Mouse (Mus musculus): ENCODE data around the gene Shisa8. TPM values are rescaled to one million over a fixed set of nuclear protein-coding genes. Genes with fewer than 3 reads are reported as not detected.
A peak's percentile ranks its signal among the peaks of the same experiment; 100 is the strongest.

Gene Shisa8
- polyA plus RNA-seq, 1 experiment from 2014 or later = 0.19 TPM

DNA sequence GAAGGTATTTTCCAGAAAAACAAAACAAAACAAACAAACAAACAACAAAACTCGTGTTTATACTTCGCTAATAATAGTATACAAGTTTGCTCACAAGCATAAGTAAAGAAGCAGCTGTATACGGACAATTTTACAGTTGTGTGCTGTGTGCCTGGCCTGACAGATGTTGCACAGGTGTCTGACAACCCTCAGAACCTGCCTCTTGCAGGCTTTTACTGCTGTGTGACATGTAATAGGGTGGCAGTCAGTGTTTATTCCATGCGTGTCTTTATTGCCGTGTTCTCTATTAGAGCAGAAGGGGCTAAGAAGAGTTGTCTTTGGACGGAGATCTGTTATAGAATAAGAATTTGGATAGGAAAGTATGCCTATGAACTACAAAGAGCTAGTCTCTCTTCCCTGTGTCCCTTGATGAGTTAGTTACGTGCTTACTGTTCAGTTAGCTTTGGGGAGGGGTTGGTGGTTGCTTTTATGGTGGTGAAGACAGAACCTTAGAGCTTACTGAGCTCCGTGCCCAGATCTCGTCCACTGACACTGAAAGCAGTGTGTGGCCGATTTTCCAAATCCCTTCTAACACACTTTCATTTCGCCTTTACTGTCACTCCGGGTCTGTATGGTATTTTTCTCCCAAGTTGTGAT, 50.5 kb downstream of the Shisa8 start:
- H3K4me1 ChIP-seq (replicated peaks) = peaks cover 93% of the 10 kb centered on the region
- no peak overlapping the region for H3K4me2 ChIP-seq
- H3K9me3 ChIP-seq (replicated peaks) = no peaks in the 10 kb centered on the region
- H3K27ac ChIP-seq (ENCODE audit: poor library complexity, severe bottlenecking) = no peak overlapping the region
- 88% methylated on average over 12 of the region's 12 CpGs for WGBS
- no peaks in the 10 kb centered on the region for H3K36me3 ChIP-seq
- no peak overlapping the region for H3K4me3 ChIP-seq
- no peaks in the 10 kb centered on the region for H3K27me3 ChIP-seq (replicated peaks)
- no peak for ATAC-seq (ENCODE audit: insufficient number of reproducible peaks, low FRiP score)
- H3K9ac ChIP-seq = no peak overlapping the region

DNA sequence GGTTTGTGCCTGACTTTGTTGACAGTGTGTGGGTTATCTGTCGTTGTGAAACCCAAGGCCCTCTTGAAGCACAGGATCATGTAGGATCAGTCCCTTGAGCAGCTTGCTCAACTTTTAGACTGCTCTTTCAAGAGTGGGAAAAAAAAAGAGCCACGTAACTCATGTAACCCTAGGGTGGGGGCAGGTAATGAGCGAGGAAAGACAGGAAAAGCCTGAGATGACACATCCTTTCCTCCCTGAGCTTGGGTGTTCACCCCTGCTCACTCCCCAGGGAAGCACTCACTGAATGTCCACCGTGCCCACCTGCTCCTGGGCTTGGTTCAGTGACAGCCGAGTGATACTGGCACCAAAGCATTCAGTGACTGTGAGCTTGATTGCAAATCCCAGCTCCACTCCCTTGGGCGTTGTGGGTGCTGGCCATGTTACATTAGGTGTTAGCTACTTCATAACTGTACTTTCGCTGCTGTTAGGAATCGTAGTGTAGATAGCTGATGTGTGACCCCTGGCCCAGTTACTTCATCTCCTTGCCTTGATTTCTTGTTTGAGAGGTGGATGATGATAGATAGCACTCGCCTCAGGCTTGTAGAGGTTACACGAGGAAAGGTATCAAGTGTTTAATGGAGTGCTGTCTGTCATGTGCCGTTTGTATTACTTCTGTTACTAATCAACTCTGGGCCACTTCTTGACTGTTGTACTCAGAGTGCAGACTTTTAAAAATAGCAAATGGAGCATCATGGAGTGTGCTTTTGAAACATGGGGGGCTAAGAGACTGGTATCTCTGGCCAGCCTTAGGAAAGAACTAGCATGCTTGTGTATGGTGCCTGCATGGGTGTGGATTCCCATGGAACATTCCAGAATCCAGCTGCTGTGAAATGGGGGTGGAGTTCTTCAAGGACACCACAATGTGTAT, 51.6 kb downstream of the Shisa8 start:
- Histone ChIP-seq H3K4me1 (replicated peaks) (peaks cover 86% of the 10 kb centered on the region), H3K4me3 (no peak overlapping the region), H3K9ac (no peak overlapping the region), H3K36me3 (no peaks in the 10 kb centered on the region), H3K27ac (ENCODE audit: poor library complexity, severe bottlenecking) (peak overlapping the region; percentile 56), H3K9me3 (replicated peaks) (no peaks in the 10 kb centered on the region), H3K4me2 (peak overlapping the region; percentile 14; the same call in 1 of the 2 replicates), H3K27me3 (replicated peaks) (no peaks in the 10 kb centered on the region)
- WGBS = 48% methylated on average over 11 of the region's 11 CpGs
- no peak for ATAC-seq (ENCODE audit: insufficient number of reproducible peaks, low FRiP score)

DNA sequence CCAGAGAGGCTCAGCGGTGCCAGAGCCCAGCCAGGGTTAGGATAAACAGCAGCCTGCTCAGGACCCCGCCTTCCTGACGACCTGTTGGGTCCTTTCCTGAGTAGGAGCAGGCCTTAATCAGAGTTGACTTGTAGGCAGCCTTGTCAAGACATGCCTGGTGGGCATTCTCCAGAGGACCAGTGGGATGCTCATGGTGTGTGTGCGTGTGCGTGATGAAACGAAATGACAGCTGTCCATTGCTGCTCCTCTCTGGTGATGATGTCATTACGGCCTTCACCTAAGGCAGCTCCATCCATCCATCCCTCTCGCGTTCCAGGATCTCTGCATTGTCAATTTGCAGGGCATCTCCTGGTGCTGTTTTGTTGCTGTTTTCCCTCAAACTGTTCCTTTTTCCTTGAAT, 53.1 kb downstream of the Shisa8 start:
- Histone ChIP-seq H3K27ac (ENCODE audit: poor library complexity, severe bottlenecking) (no peak overlapping the region), H3K9ac (no peak overlapping the region), H3K9me3 (replicated peaks) (no peaks in the 10 kb centered on the region), H3K4me3 (no peak overlapping the region), H3K27me3 (replicated peaks) (no peaks in the 10 kb centered on the region), H3K36me3 (no peaks in the 10 kb centered on the region), H3K4me1 (replicated peaks) (peaks cover 81% of the 10 kb centered on the region), H3K4me2 (no peak overlapping the region)
- ATAC-seq (ENCODE audit: insufficient number of reproducible peaks, low FRiP score) = no peak
- WGBS = 78% methylated on average over 9 of the region's 9 CpGs

DNA sequence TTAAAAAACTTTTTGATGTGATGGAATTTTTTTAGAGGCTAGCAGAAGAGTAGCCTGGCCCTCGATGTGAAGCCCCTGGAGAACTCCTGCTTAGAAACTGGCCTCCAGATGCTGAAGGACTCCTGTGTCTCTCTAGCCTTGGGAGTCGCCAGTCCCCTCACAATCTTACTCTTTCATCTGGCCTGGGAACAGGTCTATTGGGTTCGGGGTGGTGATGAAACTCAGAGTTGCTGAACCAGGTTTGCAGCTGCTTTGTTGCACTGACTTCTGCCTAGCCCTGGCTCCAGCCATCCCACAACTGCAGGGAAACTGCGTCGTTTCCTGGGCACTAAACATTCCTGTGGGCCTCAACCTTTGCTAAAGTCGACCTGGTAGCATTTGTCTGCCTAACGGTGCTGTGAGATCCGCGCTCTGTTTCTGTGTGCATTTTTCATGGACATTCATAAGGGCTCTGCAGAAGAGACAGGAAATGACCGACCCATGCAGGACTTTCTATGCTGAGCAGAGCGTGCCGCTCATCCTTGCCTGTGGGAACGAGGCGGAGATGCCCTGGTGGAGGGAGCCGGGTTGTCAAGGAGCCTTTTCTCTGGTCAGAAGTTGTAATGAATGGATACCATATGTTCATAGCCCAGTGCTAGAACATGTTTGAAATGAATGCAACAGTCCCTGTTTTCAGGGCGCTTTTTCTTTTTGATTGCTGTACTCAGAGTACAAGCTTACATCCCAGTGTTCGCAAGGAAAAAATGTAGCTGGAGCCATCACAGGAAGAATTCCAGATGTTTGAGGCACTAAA, 54.2 kb downstream of the Shisa8 start:
- Histone ChIP-seq H3K36me3 (no peaks in the 10 kb centered on the region), H3K9ac (peak overlapping the region; percentile 34), H3K4me1 (replicated peaks) (peaks cover 72% of the 10 kb centered on the region), H3K27ac (ENCODE audit: poor library complexity, severe bottlenecking) (no peak overlapping the region), H3K27me3 (replicated peaks) (no peaks in the 10 kb centered on the region), H3K4me3 (no peak overlapping the region), H3K4me2 (no peak overlapping the region), H3K9me3 (replicated peaks) (no peaks in the 10 kb centered on the region)
- 64% methylated on average over 17 of the region's 17 CpGs for WGBS
- no peak for ATAC-seq (ENCODE audit: insufficient number of reproducible peaks, low FRiP score)

DNA sequence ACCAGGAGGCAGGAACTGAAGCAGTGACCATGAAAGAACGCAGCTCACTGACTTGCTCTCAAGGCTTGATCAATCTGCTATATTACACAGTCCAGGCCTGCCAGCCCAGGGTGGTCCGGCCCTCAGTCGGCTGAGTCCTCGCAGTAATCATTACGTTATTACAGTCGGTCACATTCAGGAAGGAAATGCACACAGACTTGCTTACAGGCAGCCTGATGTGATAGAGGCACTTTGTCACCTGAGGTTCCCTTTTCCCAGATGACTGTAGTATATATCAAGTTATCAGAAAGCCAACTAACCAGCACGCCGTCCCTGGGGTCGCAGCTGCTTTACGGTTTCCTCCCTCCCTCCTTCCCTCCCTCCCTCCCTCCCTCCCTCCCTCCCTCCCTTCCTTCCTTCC, 55.7 kb downstream of the Shisa8 start:
- Histone ChIP-seq H3K27me3 (replicated peaks) (no peaks in the 10 kb centered on the region), H3K9ac (no peak overlapping the region), H3K4me3 (no peak overlapping the region), H3K9me3 (replicated peaks) (no peaks in the 10 kb centered on the region), H3K4me2 (no peak overlapping the region), H3K27ac (ENCODE audit: poor library complexity, severe bottlenecking) (no peak overlapping the region), H3K36me3 (no peaks in the 10 kb centered on the region), H3K4me1 (replicated peaks) (peaks cover 64% of the 10 kb centered on the region)
- WGBS = 64% methylated on average over 10 of the region's 10 CpGs
- ATAC-seq (ENCODE audit: insufficient number of reproducible peaks, low FRiP score) = no peak

DNA sequence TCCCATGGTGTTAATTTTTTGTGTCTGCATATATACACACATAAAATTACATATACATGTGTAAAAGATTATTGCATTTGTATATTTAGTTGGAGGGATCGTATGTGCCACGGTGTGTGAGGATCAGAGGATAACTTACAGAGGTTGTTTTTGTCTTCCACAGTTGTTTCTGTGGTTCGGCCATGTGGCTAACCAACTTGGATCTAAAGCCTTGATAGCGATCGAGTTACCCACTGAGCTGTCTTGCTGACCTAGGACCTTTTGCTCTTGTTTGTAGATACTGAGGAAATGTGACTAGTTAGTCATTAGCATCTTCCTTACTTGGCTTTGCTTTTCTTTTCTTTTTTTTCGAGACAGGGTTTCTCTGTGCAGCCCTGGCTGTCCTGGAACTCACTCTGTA, 56.3 kb downstream of the Shisa8 start:
- Histone ChIP-seq H3K27ac (ENCODE audit: poor library complexity, severe bottlenecking) (no peak overlapping the region), H3K4me1 (replicated peaks) (peaks cover 58% of the 10 kb centered on the region), H3K9ac (no peak overlapping the region), H3K9me3 (replicated peaks) (no peaks in the 10 kb centered on the region), H3K4me3 (no peak overlapping the region), H3K4me2 (no peak overlapping the region), H3K36me3 (no peaks in the 10 kb centered on the region), H3K27me3 (replicated peaks) (no peaks in the 10 kb centered on the region)
- 92% methylated on average over 6 of the region's 6 CpGs for WGBS
- no peak for ATAC-seq (ENCODE audit: insufficient number of reproducible peaks, low FRiP score)

MicroRNAs encoded within 50 kb of the gene (microRNA counts, 519-probe panel; counts per million panel counts)
- 2,761 counts per million, percentile 12 among the panel's probes with 10 or more counts for microRNA mmu-miR-33

Small RNAs within 50 kb of the gene (microRNA-seq; reads per million reads assigned to microRNA genes)
- 51.4 reads per million, percentile 42 among the genes with 10 or more reads in this experiment for gene Mir33

Other genes starting within 250 kb of the Shisa8 start
- not detected in 2 replicates for gene 1700029P11Rik, start 232.3 kb downstream of the Shisa8 start, polyA plus RNA-seq (2016; fragmentation: Nextera tagmentation; extraction: Ambion mirVana)
- gene Xrcc6, start 225.0 kb downstream of the Shisa8 start, polyA plus RNA-seq (2016; fragmentation: Nextera tagmentation; extraction: Ambion mirVana) = 68.7 and 80.2 TPM in 2 replicates
- 22.8 and 24.6 TPM in 2 replicates for gene Desi1, start 179.0 kb downstream of the Shisa8 start, polyA plus RNA-seq (2016; fragmentation: Nextera tagmentation; extraction: Ambion mirVana)
- 150 and 157 TPM in 2 replicates for gene Snu13, start 165.2 kb downstream of the Shisa8 start, polyA plus RNA-seq (2016; fragmentation: Nextera tagmentation; extraction: Ambion mirVana)
- not detected in 2 replicates for gene 4930407I10Rik, start 153.7 kb downstream of the Shisa8 start, polyA plus RNA-seq (2016; fragmentation: Nextera tagmentation; extraction: Ambion mirVana)
- gene Mei1, start 142.8 kb downstream of the Shisa8 start, polyA plus RNA-seq (2016; fragmentation: Nextera tagmentation; extraction: Ambion mirVana) = not detected in 2 replicates
- 8.7 and 11.1 TPM in 2 replicates for gene Ccdc134, start 84.9 kb downstream of the Shisa8 start, polyA plus RNA-seq (2016; fragmentation: Nextera tagmentation; extraction: Ambion mirVana)
- gene Srebf2, start 65.6 kb downstream of the Shisa8 start, polyA plus RNA-seq (2016; fragmentation: Nextera tagmentation; extraction: Ambion mirVana) = 110 and 118 TPM in 2 replicates
- gene Tnfrsf13c, start 11.6 kb upstream of the Shisa8 start, polyA plus RNA-seq (2016; fragmentation: Nextera tagmentation; extraction: Ambion mirVana) = 0.09 TPM in 1 of 2 replicates, not detected in the other
- 57.9 and 67.0 TPM in 2 replicates for gene Cenpm, start 31.9 kb upstream of the Shisa8 start, polyA plus RNA-seq (2016; fragmentation: Nextera tagmentation; extraction: Ambion mirVana)
- gene 1500009C09Rik, start 39.6 kb upstream of the Shisa8 start, polyA plus RNA-seq (2016; fragmentation: Nextera tagmentation; extraction: Ambion mirVana) = not detected in 2 replicates
- gene Sept3, start 62.1 kb upstream of the Shisa8 start, polyA plus RNA-seq (2016; fragmentation: Nextera tagmentation; extraction: Ambion mirVana) = 3.8 and 4.9 TPM in 2 replicates
- gene Wbp2nl, start 86.1 kb upstream of the Shisa8 start, polyA plus RNA-seq (2016; fragmentation: Nextera tagmentation; extraction: Ambion mirVana) = 0.35 and 0.66 TPM in 2 replicates
- 40.5 and 44.6 TPM in 2 replicates for gene Naga, start 126.1 kb upstream of the Shisa8 start, polyA plus RNA-seq (2016; fragmentation: Nextera tagmentation; extraction: Ambion mirVana)
- gene Pheta2, start 126.1 kb upstream of the Shisa8 start, polyA plus RNA-seq (2016; fragmentation: Nextera tagmentation; extraction: Ambion mirVana) = 9.8 and 9.9 TPM in 2 replicates
- 299 and 309 TPM in 2 replicates for gene Smdt1, start 126.1 kb upstream of the Shisa8 start, polyA plus RNA-seq (2016; fragmentation: Nextera tagmentation; extraction: Ambion mirVana)
- gene Ndufa6, start 141.5 kb upstream of the Shisa8 start, polyA plus RNA-seq (2016; fragmentation: Nextera tagmentation; extraction: Ambion mirVana) = 475 and 496 TPM in 2 replicates
- gene Cyp2d22, start 167.4 kb upstream of the Shisa8 start, polyA plus RNA-seq (2016; fragmentation: Nextera tagmentation; extraction: Ambion mirVana) = 7.3 and 8.0 TPM in 2 replicates
- not detected in 2 replicates for gene Cyp2d11, start 181.2 kb upstream of the Shisa8 start, polyA plus RNA-seq (2016; fragmentation: Nextera tagmentation; extraction: Ambion mirVana)
- 0.15 TPM in 1 of 2 replicates, not detected in the other for gene Cyp2d10, start 194.4 kb upstream of the Shisa8 start, polyA plus RNA-seq (2016; fragmentation: Nextera tagmentation; extraction: Ambion mirVana)
- gene Cyp2d9, start 220.6 kb upstream of the Shisa8 start, polyA plus RNA-seq (2016; fragmentation: Nextera tagmentation; extraction: Ambion mirVana) = not detected in 2 replicates

Data from heart, embryonic 12.5 days (tissue).